Mouse (Mus musculus): ENCODE data around the gene Arhgap15. TPM values are rescaled to one million over a fixed set of nuclear protein-coding genes. Genes with fewer than 3 reads are reported as not detected.

The Arhgap15 gene
- polyA plus RNA-seq, 1 experiment from 2014 or later: 0.88 TPM

- no peak overlapping the region for H3K27ac ChIP-seq (ENCODE audit: low read length)
- H3K9ac ChIP-seq (replicated peaks; ENCODE audit: low read depth, low read length): no peak overlapping the region
- H3K4me2 ChIP-seq (replicated peaks; ENCODE audit: low read depth, low read length): no peak overlapping the region
- no peak for ATAC-seq (ENCODE audit: insufficient number of reproducible peaks, insufficient read depth, low FRiP score, low read depth)
- no peaks in the 10 kb centered on the region for H3K9me3 ChIP-seq (ENCODE audit: control insufficient read depth, low read depth, low read length)
- no peaks in the 10 kb centered on the region for H3K4me1 ChIP-seq (ENCODE audit: control insufficient read depth, insufficient read depth, low read length)
- 80% methylated on average over 3 of the region's 3 CpGs for WGBS
- H3K27me3 ChIP-seq (ENCODE audit: control insufficient read depth, insufficient read depth, low read length): no peaks in the 10 kb centered on the region
- no peaks in the 10 kb centered on the region for H3K36me3 ChIP-seq (ENCODE audit: control insufficient read depth, insufficient read depth, low read length)
- no peak overlapping the region for H3K4me3 ChIP-seq (ENCODE audit: low read depth, low read length)
Measured at GRCm38 (mm10) chr2:44016720-44017119, 268.1 kb downstream of the Arhgap15 start.

- H3K4me2 ChIP-seq (replicated peaks; ENCODE audit: low read depth, low read length): no peak overlapping the region
- no peak overlapping the region for H3K9ac ChIP-seq (replicated peaks; ENCODE audit: low read depth, low read length)
- no peak overlapping the region for H3K4me3 ChIP-seq (ENCODE audit: low read depth, low read length)
- WGBS: 86% methylated on average over 14 of the region's 14 CpGs
- H3K4me1 ChIP-seq (ENCODE audit: control insufficient read depth, insufficient read depth, low read length): no peaks in the 10 kb centered on the region
- H3K36me3 ChIP-seq (ENCODE audit: control insufficient read depth, insufficient read depth, low read length): no peaks in the 10 kb centered on the region
- no peaks in the 10 kb centered on the region for H3K9me3 ChIP-seq (ENCODE audit: control insufficient read depth, low read depth, low read length)
- no peaks in the 10 kb centered on the region for H3K27me3 ChIP-seq (ENCODE audit: control insufficient read depth, insufficient read depth, low read length)
- ATAC-seq (ENCODE audit: insufficient number of reproducible peaks, insufficient read depth, low FRiP score, low read depth): no peak
- no peak overlapping the region for H3K27ac ChIP-seq (ENCODE audit: low read length)
Measured at GRCm38 (mm10) chr2:44017405-44018026, 268.9 kb downstream of the Arhgap15 start.

- H3K4me2 ChIP-seq (replicated peaks; ENCODE audit: low read depth, low read length): no peak overlapping the region
- no peaks in the 10 kb centered on the region for H3K36me3 ChIP-seq (ENCODE audit: control insufficient read depth, insufficient read depth, low read length)
Measured at GRCm38 (mm10) chr2:44018033-44018432, 269.4 kb downstream of the Arhgap15 start.

GRCm38 (mm10) chr2:44024704-44025103, 276.1 kb downstream of the Arhgap15 start:
- H3K4me1 ChIP-seq (ENCODE audit: control insufficient read depth, insufficient read depth, low read length): no peaks in the 10 kb centered on the region
- H3K27me3 ChIP-seq (ENCODE audit: control insufficient read depth, insufficient read depth, low read length): no peaks in the 10 kb centered on the region
- no peak overlapping the region for H3K4me3 ChIP-seq (ENCODE audit: low read depth, low read length)
- no peak overlapping the region for H3K9ac ChIP-seq (replicated peaks; ENCODE audit: low read depth, low read length)
- 67% methylated on average over 1 of the region's 1 CpGs for WGBS
- H3K4me2 ChIP-seq (replicated peaks; ENCODE audit: low read depth, low read length): no peak overlapping the region
- H3K9me3 ChIP-seq (ENCODE audit: control insufficient read depth, low read depth, low read length): no peaks in the 10 kb centered on the region
- no peak overlapping the region for H3K27ac ChIP-seq (ENCODE audit: low read length)
- H3K36me3 ChIP-seq (ENCODE audit: control insufficient read depth, insufficient read depth, low read length): no peaks in the 10 kb centered on the region
- ATAC-seq (ENCODE audit: insufficient number of reproducible peaks, insufficient read depth, low FRiP score, low read depth): no peak

More at GRCm38 (mm10) chr2:44018033-44018432, 269.4 kb downstream of the Arhgap15 start:
- no peaks in the 10 kb centered on the region for H3K27me3 ChIP-seq (ENCODE audit: control insufficient read depth, insufficient read depth, low read length)
- no peaks in the 10 kb centered on the region for H3K9me3 ChIP-seq (ENCODE audit: control insufficient read depth, low read depth, low read length)
- ATAC-seq (ENCODE audit: insufficient number of reproducible peaks, insufficient read depth, low FRiP score, low read depth): no peak
- H3K9ac ChIP-seq (replicated peaks; ENCODE audit: low read depth, low read length): no peak overlapping the region
- no peaks in the 10 kb centered on the region for H3K4me1 ChIP-seq (ENCODE audit: control insufficient read depth, insufficient read depth, low read length)
- H3K4me3 ChIP-seq (ENCODE audit: low read depth, low read length): no peak overlapping the region
- H3K27ac ChIP-seq (ENCODE audit: low read length): no peak overlapping the region
- WGBS: 72% methylated on average over 10 of the region's 10 CpGs

GRCm38 (mm10) chr2:44029035-44029715, 280.6 kb downstream of the Arhgap15 start:
- WGBS: 80% methylated on average over 8 of the region's 8 CpGs

DNA sequence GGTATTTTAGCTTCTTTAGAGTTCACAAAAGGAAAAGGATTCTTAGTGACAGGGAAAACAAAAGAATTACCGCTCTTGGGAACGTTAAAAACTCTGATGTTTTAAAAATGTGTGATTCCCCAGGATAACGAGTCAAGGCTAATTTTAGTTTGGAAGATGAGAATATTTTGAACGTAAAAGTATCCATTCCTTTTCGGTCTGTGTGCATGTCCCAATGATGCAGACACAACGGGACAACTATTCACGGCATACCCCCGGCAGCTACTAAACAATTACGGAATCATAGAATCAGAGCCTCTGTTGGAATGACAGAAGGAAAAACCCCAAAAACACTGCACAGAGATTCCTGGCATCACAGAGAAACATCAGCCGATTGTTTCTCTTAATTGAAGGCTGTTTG, 281.2 kb downstream of the Arhgap15 start:
- H3K9ac ChIP-seq (replicated peaks; ENCODE audit: low read depth, low read length): no peak overlapping the region
- H3K27me3 ChIP-seq (ENCODE audit: control insufficient read depth, insufficient read depth, low read length): no peaks in the 10 kb centered on the region
- no peaks in the 10 kb centered on the region for H3K36me3 ChIP-seq (ENCODE audit: control insufficient read depth, insufficient read depth, low read length)
- no peak overlapping the region for H3K27ac ChIP-seq (ENCODE audit: low read length)
- no peak overlapping the region for H3K4me2 ChIP-seq (replicated peaks; ENCODE audit: low read depth, low read length)
- H3K4me3 ChIP-seq (ENCODE audit: low read depth, low read length): no peak overlapping the region
- H3K9me3 ChIP-seq (ENCODE audit: control insufficient read depth, low read depth, low read length): no peaks in the 10 kb centered on the region
- no peak for ATAC-seq (ENCODE audit: insufficient number of reproducible peaks, insufficient read depth, low FRiP score, low read depth)
- H3K4me1 ChIP-seq (ENCODE audit: control insufficient read depth, insufficient read depth, low read length): no peaks in the 10 kb centered on the region
- 90% methylated on average over 10 of the region's 10 CpGs for WGBS

More at GRCm38 (mm10) chr2:44029035-44029715, 280.6 kb downstream of the Arhgap15 start:
- Histone ChIP-seq H3K27me3 (ENCODE audit: control insufficient read depth, insufficient read depth, low read length) (no peaks in the 10 kb centered on the region), H3K9me3 (ENCODE audit: control insufficient read depth, low read depth, low read length) (no peaks in the 10 kb centered on the region), H3K36me3 (ENCODE audit: control insufficient read depth, insufficient read depth, low read length) (no peaks in the 10 kb centered on the region), H3K27ac (ENCODE audit: low read length) (no peak overlapping the region), H3K4me3 (ENCODE audit: low read depth, low read length) (no peak overlapping the region), H3K9ac (replicated peaks; ENCODE audit: low read depth, low read length) (no peak overlapping the region), H3K4me2 (replicated peaks; ENCODE audit: low read depth, low read length) (no peak overlapping the region), H3K4me1 (ENCODE audit: control insufficient read depth, insufficient read depth, low read length) (no peaks in the 10 kb centered on the region)
- no peak for ATAC-seq (ENCODE audit: insufficient number of reproducible peaks, insufficient read depth, low FRiP score, low read depth)

DNA sequence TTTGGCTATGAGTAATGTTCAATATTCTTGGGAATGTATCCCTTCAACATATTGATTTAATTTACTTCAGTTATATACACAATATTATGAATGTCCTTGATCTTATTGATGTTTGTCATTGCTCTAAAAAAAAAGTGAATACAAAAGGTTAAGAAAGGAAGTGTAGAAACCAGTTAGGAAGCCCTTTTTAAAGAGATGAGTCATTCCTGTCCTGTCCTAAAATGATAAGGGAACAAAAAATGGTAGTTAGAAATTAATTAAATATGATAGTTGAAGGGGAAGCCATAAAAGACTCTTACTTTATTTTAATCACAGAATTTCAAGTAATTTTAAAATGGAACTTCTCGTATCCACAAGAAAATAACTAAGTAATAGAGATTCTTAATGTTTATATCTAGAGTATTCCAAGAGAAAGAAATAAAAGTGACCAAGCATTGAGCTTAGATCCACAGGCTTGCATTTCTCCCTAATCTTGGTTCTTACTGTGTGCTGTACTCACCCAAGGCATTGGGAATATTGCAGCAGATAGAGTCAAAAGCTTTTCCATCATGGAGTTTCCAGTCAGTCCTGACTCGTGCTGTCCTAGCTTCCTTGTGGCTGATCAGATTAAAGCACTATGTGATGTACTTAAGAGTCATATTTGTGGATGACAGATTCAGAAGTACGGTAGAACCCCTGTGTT, 291.0 kb downstream of the Arhgap15 start:
- H3K27me3 ChIP-seq (ENCODE audit: control insufficient read depth, insufficient read depth, low read length): no peaks in the 10 kb centered on the region
- no peak for ATAC-seq (ENCODE audit: insufficient number of reproducible peaks, insufficient read depth, low FRiP score, low read depth)
- 79% methylated on average over 3 of the region's 3 CpGs for WGBS

GRCm38 (mm10) chr2:44044088-44044487, 295.5 kb downstream of the Arhgap15 start:
- Histone ChIP-seq H3K4me1 (ENCODE audit: control insufficient read depth, insufficient read depth, low read length) (no peaks in the 10 kb centered on the region), H3K36me3 (ENCODE audit: control insufficient read depth, insufficient read depth, low read length) (no peaks in the 10 kb centered on the region), H3K9me3 (ENCODE audit: control insufficient read depth, low read depth, low read length) (no peaks in the 10 kb centered on the region), H3K4me2 (replicated peaks; ENCODE audit: low read depth, low read length) (no peak overlapping the region), H3K4me3 (ENCODE audit: low read depth, low read length) (no peak overlapping the region), H3K9ac (replicated peaks; ENCODE audit: low read depth, low read length) (no peak overlapping the region), H3K27me3 (ENCODE audit: control insufficient read depth, insufficient read depth, low read length) (no peaks in the 10 kb centered on the region), H3K27ac (ENCODE audit: low read length) (no peak overlapping the region)
- 52% methylated on average over 2 of the region's 2 CpGs for WGBS
- no peak; the same call in 1 of the 2 replicates for ATAC-seq (ENCODE audit: insufficient number of reproducible peaks, insufficient read depth, low FRiP score, low read depth)

More for the DNA sequence above, 291.0 kb downstream of the Arhgap15 start:
- H3K27ac ChIP-seq (ENCODE audit: low read length): no peak overlapping the region
- no peaks in the 10 kb centered on the region for H3K9me3 ChIP-seq (ENCODE audit: control insufficient read depth, low read depth, low read length)
- H3K9ac ChIP-seq (replicated peaks; ENCODE audit: low read depth, low read length): no peak overlapping the region
- no peaks in the 10 kb centered on the region for H3K36me3 ChIP-seq (ENCODE audit: control insufficient read depth, insufficient read depth, low read length)
- H3K4me1 ChIP-seq (ENCODE audit: control insufficient read depth, insufficient read depth, low read length): no peaks in the 10 kb centered on the region
- H3K4me3 ChIP-seq (ENCODE audit: low read depth, low read length): no peak overlapping the region
- no peak overlapping the region for H3K4me2 ChIP-seq (replicated peaks; ENCODE audit: low read depth, low read length)
